Mouse (Mus musculus) brain, adult 2 months (tissue): Measurements from ENCODE around the gene Adcy5.

Source experiments
- DNase-seq: peaks from one replicate; pipeline ENCODE4 v3.0.0; 2011; ENCODE audit warnings: low read depth, low spot score

The Adcy5 gene

DNA sequence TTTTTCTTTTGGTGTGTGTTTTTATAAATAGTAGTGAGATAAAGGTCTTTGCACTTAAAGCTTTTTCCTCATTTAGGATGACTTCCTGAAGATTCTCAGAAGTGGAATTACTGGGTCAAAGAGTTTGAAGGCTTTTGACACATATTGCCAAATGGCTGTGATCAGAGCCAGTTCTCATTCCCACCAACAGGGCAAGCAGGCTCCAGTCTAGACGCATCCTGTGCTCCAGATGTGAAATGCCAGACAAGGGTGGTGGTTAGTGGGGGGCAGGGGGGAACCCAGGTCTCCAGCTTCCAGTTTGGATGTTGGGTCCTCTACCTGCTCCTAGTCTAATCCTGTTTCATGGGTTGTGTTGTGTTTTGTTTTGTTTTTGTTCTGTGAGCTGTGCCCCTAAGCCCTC is 48.8 kb downstream of the Adcy5 start:
- DNase-seq = no peak

DNA sequence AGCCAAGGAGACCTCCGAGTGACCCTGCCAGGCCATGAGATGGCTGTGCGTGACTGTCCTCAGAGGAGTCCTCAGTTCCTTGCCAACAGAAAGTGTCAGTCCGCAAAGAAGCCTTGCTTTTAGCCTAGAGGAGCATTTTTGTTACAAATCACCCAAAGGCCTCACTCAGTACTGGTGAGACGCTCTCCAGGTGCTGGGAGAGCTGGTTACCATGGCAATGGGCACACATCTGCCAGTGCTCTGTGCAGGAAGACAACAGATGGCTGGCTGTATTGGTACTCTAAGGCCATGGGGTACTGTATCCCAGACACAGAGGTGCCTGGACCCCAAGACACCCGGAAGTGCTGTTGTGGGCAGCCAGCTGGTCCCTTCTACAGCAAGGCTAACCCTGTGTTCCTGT is 51.0 kb downstream of the Adcy5 start:
- peak; percentile 67 for DNase-seq

- no peak for DNase-seq
These were observed 51.7 kb downstream of the Adcy5 start for GRCm38 (mm10) chr16:35206426-35206825.

- no peak for DNase-seq
These were observed 54.1 kb downstream of the Adcy5 start for GRCm38 (mm10) chr16:35208796-35209195.

GRCm38 (mm10) chr16:35209753-35210152 is 55.1 kb downstream of the Adcy5 start:
- no peak for DNase-seq

GRCm38 (mm10) chr16:35215047-35215446 is 60.4 kb downstream of the Adcy5 start:
- no peak for DNase-seq

DNA sequence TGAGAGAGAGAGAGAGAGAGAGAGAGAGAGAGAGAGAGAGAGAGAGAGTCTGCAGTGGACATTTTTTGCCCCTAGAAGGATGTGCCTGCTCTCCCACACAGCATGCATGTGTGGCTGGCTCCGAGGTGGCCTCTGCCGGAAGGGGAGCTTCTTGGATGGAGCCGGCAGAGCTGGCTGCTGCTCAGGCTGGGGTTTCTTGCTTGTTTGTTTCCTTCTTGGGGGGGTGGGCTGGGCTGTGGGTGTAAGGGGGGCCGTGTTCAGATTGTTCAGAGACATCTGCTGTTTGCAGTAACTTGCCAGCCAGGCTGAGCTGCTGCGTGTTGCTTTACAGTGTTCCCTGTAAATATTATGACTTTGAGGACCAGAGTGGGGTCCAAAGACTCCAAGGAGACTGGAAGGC is 60.8 kb downstream of the Adcy5 start:
- peak; percentile 46 for DNase-seq

DNA sequence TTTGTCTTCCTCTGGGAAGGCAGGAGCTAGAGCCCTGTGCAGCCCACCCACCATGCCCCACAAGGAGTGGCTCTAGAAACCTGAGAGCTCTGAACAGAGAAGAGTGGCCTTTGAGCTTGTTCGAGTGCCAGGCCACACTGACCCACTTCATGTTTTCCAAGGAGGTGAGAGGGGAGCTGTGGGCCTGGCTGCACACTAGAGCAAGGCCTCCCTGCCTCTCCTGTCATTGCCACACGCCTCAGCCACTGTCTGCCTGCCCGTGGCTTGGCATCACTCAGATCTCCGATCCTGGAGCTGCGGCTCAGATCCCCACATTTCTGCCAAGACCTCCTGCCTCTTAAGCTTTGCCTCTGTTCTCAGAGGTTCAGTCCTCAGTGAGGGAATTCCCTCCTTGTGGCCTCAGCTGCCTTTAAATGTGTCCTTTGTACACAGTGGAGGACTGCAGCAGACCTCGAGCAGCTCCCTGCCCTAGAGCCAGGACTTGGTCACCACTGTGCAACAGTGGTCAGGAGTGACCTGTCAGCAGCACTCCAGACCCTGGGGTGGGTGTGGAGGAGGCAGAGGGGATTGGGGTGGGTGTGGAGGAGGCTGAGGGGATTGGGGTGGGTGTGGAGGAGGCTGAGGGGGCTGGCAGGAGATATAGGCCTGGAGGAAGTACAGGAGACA is 62.3 kb downstream of the Adcy5 start:
- no peak for DNase-seq

GRCm38 (mm10) chr16:35220412-35220811 is 65.7 kb downstream of the Adcy5 start:
- peak; percentile 60 for DNase-seq

GRCm38 (mm10) chr16:35221581-35221980 is 66.9 kb downstream of the Adcy5 start:
- no peak for DNase-seq

GRCm38 (mm10) chr16:35223930-35224329 is 69.3 kb downstream of the Adcy5 start:
- peak; percentile 67 for DNase-seq

GRCm38 (mm10) chr16:35224716-35225115 is 70.0 kb downstream of the Adcy5 start:
- DNase-seq = no peak

- peak; percentile 37 for DNase-seq
These were observed 74.9 kb downstream of the Adcy5 start for GRCm38 (mm10) chr16:35229582-35229981.

GRCm38 (mm10) chr16:35232153-35232750 is 77.6 kb downstream of the Adcy5 start:
- peak; percentile 71 for DNase-seq

DNA sequence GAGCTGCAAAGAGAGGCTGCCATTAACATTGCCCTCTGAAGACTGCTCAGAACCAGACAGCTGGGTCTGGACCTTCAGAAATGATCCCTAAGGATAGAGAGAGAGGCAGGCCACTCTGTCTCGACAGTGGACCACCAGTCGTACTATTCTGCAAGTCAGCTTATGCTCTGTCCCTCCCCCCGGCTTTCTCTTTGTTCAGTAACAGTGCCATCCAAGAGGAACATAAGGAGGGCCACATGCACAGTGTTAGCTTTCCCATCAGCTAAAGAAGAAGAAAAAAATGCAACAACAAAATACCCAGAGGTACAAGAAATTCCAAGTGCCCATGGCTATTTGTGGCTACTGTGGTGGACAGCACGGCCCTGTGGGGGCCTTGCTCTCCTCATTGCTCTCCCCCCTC is 78.7 kb downstream of the Adcy5 start:
- no peak for DNase-seq

- DNase-seq = no peak
These were observed 82.4 kb downstream of the Adcy5 start for GRCm38 (mm10) chr16:35237091-35237490.

GRCm38 (mm10) chr16:35239318-35239965 is 84.8 kb downstream of the Adcy5 start:
- DNase-seq = no peak

DNA sequence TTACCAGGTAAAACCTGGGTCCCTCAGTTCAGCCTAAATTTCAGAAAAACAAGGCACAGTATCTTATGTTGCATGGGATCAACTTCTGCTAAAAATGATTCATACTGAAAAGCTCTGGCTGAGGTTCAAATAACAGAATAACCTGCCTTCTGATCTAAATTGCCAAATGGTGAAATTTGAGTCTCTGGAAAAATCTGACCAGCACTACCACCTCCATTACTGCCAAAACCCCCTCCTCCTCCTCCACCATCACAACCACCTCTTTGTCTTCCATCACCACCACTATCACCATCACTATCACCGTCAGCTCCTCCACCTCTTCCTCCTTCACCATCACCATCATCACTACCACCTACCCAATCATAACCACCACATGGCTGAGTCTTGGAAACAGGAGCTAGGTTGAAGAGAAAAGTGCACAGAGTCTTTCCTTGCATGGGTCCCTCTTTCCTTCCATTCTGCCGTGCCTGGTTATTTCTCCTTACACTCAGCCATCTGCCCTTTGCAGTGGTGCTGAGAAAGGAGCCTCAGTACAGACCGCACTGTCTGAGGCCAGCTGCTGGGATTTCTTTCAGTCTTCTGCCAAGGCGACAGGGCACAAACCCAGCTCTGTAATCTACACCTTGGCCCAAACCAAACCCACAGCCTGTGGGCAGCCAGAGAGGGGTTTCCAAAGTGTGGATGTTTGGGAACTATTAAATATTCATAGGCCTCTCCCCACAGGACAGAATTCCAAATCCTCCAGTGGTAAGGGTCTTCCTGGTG is 85.5 kb downstream of the Adcy5 start:
- DNase-seq = peak; percentile 36

DNA sequence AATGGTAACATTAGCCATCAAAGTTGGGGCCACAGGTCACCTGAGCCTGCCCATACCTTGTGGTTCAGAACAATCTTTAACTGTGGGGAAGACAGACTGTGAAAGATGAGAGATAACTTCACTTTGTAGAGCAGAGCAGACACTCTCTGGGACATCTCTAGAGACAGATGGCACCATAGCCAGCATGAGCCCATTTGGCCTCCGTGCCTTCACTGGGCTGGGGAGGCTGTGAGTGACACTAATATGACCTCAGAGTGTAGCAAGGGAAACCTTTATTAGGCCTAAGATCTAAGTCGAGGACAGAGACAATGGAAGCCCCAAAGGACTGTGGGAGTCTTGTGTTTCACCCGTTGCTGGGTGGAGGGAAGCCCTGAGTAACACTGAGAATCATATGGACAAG is 92.7 kb downstream of the Adcy5 start:
- DNase-seq = no peak

DNA sequence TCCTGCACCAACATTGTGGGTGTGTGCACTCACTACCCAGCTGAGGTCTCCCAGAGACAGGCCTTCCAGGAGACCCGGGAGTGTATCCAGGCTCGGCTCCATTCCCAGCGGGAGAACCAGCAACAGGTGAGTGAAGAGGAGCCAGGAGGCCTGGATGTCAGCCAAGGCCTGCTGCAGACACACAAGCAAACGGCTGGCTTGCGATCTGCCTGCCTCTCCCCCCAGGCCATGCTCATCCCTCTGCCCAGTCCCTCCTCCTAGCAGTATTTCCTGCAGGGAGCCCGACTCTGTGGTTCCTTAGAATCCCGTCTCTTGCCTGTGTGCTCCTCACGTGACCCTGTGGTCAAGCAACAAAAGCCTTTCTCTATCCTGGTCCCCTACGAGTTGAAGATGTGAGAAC is 94.1 kb downstream of the Adcy5 start:
- DNase-seq = peak; percentile 72

DNA sequence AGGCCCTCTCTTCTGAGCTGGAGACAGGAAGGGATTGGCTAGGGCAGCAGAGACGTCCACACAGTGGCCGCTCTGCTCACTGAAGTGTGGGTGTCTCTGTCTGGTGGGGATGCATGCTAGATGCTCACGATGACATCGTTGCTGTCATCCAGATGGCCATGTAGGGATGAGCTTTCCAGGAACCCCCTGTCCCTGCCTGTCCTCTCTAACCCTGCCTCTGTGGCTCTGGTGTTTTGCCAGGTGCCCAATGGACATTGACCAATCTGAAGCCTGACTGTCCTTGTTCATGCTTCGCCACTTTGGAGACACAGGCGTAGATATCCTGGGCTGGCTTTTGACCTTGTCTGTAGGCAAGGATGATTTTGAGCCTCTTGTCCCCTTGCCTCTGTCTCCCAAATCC is 95.1 kb downstream of the Adcy5 start:
- DNase-seq = no peak

DNA sequence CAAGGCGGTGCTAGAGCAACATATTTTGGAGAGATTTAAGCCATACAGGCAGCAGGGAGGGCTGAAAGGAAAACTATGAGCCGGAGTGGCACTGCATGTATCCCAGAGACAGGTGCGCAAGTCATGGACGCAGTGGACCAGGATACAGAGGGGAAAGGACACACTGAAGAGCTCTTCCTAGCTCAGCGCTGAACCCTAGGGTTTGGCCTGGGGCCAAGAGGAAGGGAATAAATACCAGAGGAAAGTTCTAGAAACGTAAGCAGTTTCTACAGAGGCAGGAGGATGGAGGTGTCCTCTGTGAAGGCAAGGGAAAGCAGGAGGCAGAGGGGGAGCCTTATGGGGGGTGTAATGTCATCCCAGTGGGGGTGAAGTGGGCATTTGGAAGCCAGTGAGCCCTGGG is 97.0 kb downstream of the Adcy5 start:
- DNase-seq = no peak
